Mouse (Mus musculus) layer of hippocampus, adult 11-12 months (tissue): Measurements from ENCODE around the gene Spata31d1a.
"Not testable (repeated sequence)": the region's sequence is repeated elsewhere in the genome, so short reads cannot be mapped to it uniquely, and the experiment has no call there.

Experiments used
- DNase-seq: peaks from one replicate; pipeline ENCODE4 v3.0.0; 2022; ENCODE audit warnings: low spot score

The Spata31d1a gene

DNA sequence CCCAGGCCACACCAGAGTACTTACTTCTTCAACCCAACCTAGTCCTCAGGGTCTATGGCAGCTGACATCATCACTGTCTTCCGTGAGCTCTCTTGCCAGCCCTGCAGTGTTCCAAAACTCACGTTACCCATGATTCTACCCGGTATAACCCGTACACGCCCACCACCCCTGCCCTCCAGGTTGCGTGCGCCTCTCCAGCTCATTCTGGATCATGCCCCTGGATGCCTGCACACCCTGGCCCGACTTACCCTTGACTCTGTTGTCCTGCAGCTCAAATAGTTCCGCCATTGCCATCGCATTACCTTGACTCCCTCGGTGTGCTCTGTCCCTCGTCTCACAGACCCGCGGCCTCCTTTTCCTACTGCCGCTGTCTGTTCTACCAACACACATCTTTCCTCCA lies at the start of gene Spata31d1a:
TSS of gene Spata31d1a (minus strand) at position 101 of the 400 bp plus-strand sequence.
- no peak for DNase-seq

DNA sequence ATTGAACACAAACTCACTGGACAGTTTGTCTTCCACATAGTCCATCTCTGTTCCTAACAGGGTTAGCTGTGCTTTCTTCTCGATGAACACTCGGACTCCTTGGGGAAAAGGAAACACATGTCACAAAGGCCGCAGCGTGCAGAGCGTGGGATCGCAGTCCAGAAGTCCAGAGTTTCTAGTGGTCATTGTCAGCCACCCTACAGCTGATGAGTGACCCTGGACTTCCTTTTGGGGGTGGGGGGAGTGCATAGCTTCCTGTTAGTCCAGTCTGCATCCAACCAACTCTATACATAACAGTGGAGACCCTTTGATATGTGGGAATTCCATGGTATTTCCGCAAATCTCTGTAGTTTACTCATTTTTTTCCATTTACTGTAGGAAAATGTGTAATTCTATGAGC lies 46.8 kb upstream of the Spata31d1a start:
- no peak for DNase-seq

DNA sequence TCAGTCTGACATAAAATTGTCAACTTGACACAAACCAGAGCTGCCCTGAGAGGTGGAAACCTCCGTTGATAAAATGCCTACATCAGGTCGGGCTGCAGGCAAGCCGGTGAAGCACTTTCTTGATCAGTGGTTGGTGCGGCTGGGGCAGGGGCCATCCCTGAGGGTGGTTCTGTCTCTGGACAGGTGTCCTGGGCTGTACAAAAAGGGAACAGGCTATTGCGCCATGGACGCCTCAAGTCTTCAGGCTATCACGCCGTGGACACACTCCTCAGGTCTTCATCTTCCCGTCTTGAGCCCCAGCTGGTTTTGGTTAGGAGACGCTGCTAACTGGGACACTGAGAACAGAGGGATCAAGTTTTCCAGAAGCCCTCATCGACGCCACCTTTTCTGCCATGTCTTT lies 40.2 kb upstream of the Spata31d1a start:
- no peak for DNase-seq

DNA sequence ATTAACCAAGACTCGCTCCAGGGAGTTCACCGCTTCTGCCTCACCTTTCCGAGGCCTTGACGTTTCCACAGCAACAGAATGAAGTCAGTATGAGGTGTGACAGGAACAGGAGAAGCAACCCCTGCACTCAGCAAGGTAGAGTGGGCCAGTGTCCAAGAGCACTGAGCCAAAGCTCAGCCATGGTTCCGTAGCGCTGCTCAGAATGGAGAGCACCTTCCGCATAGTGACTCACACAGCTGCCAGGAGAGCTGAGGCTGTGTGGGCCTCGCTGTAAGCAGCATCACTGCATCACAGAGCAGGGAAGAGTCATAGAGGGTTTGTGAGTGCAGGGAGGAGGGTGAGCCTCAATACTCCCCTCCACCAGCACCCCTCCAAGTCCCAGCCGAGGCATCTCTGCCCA lies 36.6 kb upstream of the Spata31d1a start, which contains the start of gene 1700014D04Rik:
TSS of gene 1700014D04Rik (minus strand) at position 42 of the 400 bp plus-strand sequence.
- no peak for DNase-seq

DNA sequence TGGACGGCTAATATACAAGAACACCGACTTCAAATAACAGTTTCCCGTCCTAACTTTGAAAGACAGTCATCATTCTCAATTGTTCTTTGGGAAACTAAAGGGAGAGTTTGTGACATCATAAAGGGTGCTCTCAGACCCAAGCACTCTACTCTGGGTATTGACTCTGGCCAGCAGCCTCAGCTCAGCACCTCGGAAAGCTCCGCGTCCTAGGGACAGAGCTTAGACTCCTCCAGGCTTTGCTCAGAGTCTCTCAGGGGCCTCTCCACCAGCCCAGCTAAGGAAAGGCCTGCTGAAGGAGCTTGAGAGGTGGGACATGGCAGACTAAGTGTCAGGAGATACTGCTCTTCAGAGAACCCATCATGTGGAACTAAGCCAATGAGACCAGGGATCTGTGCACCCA lies 36.0 kb upstream of the Spata31d1a start:
- DNase-seq = no peak

DNA sequence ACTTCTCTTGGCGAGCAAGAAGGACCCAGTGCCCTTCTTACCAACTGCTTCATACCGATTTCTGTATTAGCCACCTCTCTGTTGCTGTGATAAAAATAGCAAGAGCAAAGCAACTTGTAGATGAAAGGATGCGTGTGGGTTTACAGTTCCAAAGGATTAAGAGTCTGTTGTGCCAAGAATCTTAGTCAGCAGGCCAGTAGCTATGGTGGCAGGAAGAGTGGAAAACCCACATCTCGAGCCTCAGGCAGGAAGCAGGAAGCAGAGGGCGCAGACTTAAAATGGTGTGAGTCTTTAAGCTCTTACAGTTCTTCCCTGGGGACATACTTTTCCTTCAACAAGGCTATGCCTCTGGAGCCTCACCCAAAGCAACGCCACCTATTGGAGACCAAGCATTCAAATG lies 35.3 kb upstream of the Spata31d1a start:
- no peak for DNase-seq

DNA sequence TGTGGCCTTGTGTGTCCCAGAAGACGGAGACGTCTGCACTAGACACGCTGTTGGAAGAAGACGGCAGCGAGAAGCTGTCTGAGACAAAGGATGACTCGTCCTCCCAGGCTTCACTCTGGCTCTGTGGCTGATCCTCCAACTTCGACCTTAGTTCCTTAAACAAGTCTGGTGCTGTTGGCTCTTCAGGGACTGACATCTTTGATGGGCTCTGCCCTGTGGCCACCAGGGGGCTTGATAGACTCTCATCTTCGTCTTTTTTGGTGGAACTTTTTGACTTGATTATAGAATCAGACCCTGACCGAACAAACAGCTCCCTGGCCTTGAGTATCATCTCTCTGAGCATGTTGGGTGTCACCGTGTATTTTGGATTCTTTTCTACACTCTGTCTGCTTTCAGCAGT lies 31.6 kb upstream of the Spata31d1a start:
- peak; percentile 31 for DNase-seq

DNA sequence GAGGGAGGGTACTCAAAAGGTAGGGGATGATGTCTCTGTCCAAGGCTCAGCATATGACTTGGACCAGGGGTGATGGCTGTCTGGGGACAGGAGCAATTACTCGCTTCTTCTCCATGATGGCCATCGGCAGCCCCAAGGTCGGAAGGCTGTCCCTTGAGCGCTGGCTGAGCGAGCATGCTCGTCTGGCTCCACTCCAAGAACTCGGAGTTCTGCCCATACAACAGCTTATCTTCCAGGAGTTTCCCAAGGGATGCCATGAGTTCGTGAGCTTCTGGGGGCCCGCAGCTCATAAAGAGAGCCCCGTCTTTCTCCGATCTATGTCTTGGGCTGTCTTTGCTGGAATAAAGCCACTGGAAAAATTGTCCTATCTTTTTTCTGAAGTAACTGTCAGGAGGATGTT lies 31.0 kb upstream of the Spata31d1a start:
- no peak for DNase-seq

DNA sequence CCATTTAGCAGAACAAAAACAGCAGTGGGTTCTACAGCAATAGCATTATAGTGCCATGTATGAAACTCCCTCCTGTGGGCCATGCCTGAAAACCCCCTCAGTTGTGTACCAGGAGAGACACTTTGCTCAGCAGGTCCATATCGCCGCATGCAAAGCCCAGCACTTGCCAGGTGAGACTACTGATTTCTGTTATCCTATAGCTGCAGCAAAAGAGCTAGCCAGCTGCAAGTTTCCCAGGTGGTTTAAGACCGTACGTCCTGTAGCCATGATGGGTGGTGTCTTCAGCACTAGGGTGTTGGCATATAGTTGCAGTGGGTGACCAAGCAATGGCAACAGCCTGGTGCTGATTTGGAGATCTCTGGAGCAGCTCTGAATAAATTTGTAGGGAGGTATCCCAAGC lies 29.3 kb upstream of the Spata31d1a start:
- no peak for DNase-seq

DNA sequence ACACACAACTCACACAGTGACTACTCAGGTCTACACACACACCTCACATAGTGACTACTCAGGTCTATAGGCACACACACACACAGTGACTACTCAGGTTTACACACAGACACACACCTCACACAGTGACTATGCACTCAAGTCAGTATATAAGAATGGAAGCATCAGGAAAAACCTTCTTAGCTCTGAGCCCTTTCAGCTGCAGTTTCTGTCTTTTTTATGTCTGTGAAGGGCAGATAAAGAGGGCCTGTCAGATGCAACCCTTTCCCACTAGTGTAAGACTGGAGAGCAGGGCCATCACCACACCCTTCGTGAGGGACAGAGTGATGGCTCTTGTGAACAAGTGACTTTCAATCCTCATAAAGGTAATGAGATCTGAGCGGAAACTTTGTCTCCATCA lies 28.3 kb upstream of the Spata31d1a start:
- DNase-seq = no peak

DNA sequence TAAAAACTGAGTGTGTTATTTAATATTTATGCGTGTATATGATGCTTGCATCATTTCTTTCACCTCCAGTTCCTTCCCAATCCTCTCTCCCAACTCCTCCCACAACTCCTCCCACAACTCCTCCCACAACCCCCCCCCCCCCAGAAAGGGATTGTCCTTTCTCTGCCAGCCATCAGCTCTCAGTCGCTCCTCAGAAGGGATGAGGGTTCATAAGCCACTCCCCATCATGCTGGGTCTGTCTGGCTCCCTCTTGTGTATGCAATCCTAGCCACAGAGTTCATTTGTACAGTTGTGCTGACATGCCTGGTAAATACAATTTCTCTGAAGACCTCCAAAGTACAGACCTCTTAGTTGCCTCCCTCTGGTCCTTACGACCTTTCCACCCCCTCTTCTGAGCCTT lies 25.1 kb upstream of the Spata31d1a start:
- no peak for DNase-seq

DNA sequence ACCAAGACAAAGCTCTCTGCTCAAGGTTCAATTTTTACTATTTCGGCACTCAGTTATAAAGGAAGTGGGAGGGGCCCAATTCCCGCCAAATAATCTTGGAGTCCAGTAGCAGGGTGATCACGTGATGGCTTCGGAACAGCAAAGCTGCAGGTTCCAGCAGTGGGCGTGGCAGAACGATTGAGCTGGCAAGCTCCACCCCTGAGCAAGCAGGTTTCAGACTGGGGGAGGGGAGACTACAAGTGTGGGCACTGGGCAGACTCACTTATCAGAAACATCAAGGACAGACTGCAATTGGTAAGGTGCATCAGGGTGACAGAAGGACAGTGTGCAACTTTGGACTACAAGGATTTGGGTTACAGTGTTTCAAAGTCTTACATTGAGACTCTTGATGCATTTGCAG lies 24.2 kb upstream of the Spata31d1a start:
- DNase-seq = not testable (repeated sequence)

DNA sequence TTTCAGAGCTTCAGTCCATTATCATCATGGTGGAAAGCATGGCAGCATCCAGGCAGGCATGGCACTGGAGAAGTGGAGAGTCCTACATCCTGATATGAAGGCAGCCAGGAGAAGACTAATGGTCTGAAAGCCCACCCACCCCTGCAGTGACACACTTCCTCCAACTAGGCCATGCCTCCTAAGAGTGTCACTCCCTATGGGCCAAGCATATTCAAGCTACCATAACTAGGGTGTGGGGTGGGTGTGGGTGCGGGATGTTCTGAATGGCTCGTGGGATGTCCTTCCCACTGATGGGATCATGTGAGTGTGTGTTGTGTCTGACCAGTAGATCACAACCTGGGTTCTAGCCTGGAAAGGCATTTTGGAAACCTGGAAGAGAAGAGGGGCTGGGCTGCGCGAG lies 23.8 kb upstream of the Spata31d1a start:
- DNase-seq = no peak

DNA sequence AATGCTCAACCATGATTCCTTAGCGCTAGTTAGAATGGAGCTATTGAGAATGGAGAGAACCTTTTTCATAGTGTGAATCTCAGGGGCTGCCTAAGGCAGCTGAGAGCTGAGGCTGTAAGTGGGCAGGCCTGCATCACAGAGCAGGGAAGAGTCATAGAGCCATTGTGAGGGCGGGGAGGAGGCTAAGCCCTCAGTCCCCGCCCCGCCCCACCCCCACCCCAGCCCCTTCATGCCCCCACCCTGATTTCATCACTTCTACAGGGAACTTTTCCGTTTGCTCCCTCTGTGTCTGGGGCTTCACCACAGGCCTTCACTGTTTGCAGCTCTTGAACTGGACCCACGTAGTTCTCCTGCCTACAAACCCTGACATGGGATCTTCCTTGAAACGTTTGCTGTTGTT lies 21.5 kb upstream of the Spata31d1a start, which contains the start of gene Spata31d1d:
TSS of gene Spata31d1d (minus strand) at position 101 of the 400 bp plus-strand sequence.
- DNase-seq = no peak

DNA sequence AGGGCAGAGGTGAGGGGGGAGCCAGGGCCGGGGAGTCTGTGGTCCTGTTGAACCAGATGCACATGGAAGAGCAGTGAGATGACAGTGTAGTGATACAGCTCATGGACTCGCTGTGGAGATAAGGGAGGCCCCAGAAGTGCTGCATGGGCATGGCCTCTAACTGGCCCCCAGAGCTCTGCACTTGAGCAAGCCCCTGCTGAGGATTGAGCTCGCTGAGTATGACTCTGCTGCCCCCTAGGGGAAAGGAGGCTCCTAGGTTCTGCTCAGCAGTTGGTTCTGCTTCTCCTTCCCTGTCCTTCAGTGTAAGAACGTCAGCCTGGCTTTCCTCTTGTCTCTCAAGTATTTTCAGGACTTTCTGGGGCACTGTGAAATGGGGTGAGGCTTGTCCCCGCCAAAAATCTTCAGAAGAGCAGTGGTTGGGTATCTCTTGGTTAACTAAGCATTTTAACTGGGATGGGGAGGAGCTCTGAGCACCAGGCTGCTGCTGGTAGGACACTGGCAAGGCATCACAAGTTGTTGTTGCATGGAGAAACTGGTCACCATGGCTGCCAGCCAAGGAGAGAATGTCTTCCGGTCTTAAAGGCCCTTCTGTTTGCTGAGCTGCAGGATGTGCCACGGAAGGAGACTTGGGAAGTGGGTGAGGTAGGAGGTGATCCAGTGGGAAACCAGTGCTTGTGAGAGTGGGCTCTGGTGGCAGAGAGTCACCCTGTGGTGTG lies 18.4 kb upstream of the Spata31d1a start:
- DNase-seq = peak; percentile 90

DNA sequence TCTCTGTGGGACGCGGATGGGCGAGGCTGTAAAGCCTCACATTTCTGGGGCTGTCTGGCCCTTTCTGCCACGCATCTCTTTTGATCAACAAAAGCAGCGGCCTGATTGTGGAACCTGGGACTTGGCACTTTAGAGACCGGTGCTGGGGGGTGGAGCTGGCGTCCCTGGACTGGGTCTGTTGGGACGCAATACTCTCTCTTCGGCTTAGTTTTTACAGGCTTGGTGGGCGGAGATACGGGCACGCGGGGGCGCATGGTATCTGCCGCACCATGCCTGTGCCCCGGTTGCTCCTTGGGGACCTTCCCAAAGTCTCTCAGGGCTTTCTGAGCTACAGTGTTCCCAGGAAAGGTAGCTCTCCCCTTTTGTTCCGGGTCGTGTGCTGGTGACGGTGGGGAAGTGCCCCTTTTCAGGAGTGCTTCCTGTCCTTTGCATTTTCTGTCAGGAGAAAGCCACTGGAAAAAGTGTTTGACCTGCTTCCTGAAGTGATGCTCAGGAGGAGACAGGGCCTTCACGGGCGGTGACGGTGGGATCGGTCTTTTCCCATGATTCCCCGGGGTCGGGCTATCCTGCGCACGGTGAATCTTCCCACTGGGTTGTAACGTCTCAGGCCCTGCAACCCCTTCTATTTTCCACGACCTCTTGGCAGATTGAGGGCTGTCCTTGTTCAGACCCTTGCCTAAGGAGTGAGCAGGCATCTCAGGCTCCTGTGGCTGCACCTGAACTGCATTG lies 16.2 kb upstream of the Spata31d1a start:
- no peak for DNase-seq

DNA sequence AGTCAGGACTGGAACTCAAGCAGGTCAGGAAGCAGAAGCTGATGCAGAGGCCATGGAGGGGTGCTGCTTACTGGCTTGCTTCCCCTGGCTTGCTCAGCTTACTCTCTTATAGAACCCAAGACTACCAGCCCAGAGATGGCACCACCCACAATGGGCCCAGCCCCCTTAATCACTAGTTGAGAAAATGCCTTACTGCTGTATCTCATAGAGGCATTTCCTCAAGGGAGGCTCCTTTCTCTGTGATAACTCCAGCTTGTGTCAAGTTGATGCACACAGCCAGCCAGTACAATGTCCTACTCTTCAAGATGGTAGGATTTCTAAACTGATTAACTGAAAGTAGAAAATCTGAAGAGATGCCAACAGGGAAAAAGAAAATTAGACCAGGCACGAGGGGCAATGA lies 12.0 kb upstream of the Spata31d1a start:
- DNase-seq = not testable (repeated sequence)

DNA sequence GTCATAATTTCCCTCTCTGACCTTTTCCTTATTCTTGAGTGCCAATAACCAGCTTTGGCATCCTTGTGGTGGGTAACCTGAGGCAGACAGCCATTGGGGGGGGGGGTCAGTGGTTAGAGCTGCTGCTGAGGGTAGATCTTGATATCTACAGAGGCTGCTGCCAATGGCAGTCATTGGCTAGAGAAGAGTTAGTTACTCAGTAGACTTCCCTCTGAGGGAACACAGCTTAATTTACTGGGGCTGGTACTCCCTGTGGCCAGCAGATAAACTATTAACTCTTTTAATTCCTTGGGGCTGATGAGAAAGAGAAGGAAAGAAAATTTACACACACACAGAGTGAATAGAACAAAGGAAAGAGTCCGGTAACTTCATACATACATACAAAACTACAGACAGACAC lies 9.3 kb upstream of the Spata31d1a start:
- no peak for DNase-seq

DNA sequence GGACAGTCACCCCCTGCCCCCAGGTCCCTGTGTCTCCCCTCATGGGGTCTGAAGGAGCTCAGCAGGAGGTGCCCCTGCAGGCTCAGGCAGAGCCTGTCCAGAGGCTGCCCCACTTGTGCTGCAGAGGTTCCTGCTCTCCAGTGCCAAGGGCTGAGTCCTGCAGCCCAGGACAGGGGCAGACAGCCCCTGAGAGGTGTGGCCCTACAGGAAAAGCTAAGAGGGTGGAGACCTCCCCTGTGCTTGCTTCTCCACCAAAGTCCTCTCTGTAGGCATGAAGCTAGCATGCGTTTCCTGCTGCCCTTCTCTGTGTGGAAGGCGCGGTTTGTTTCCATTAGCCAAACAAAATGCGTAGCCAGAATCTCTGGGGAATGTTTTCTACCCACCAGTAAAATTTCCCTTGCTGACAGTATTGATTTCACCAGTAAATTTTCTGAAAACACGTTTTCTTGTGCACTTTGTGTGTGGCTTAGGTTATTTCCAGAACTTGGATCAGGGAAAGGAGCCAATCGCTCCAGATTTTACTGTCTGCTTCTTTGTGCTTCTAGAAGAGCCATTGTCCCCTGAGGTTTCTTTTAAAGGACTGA lies 8.8 kb upstream of the Spata31d1a start:
- not testable (repeated sequence) for DNase-seq

DNA sequence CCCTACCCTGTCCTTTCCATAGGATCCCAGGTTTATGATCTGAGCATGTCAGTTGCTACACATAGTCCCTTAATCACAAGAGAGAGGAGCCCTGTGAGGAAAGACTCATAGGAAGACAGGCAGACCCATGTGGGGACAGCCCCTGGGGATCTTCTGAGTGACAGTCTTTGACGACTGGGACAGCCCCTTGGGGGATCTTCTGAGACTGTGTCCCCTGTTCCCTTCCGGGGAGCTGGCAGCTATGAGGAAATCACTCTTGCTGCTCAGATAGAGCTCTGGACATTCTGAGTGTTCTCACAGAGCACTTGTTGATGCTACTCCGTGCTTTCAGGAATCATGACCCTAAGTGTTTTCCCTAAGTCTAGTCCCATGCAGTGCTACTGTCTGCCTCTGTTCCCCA lies 3.6 kb upstream of the Spata31d1a start:
- DNase-seq = no peak

DNA sequence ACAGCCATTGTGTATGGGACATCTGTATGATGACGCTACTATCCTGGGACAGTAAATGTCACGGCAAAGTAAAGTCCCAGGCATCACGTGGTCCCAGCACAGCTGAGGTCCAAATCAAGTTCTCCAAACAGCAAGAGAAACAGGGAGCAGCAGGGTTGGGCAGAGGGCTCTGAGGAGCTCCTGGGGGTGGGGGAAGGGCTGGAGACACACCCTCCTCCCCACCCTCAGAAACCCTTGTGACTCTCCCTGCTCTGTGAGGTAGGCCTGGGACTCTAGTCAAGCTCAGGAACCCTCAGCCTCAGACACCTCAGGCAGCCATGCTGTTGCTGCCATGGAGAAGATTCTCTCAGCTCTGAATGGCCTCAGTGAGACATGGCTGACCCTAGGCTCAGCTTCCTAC lies 1.9 kb upstream of the Spata31d1a start, which contains the start of gene Spata31d1b:
TSS of gene Spata31d1b (plus strand) at position 301 of the 400 bp plus-strand sequence.
- DNase-seq = not testable (repeated sequence)

DNA sequence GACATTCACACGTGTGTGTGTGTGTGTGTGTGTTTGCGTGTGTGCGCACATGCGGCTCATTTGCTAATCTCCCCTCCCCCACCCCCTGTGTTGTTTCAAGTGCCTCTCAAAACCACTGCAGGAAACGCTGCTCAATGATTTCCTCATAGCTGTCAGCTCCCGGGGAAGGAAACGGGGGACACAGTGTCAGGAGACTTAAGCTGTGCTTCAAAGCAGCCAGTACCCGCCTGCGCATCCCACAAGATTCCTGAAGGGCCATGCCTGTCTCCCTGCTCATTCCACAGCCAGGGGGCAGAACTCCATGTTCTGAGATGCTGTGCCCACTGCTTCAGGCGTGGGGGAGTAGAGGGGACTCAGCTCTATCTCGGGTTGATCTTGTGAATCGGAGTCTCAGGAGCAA lies 5.6 kb downstream of the Spata31d1a start:
- peak; percentile 26 for DNase-seq

DNA sequence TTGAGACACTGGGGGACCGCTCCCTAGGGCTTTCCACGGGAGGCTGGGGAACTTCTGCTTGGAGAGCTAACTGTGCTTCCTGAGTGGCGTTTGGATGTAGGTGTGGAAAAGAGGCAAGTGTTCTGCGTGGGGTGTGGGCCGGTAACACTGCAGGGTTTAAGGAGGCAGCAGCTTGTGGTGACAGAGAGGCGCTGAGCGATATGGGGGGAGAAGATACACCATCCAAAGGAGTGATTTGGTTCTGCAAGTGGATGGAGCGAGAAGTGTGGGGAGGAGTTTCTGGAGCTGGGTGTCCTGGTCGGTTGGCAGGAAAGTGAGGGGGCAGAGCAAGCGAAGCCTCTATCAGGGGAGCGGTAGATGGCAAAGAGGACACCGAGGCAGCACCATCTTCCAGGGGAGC lies 6.6 kb downstream of the Spata31d1a start:
- DNase-seq = no peak
